Mouse (Mus musculus) layer of hippocampus, postnatal 25 days (tissue): ENCODE results near the gene Galnt10. TPM values are rescaled to one million over a fixed set of nuclear protein-coding genes. Genes with fewer than 3 reads are reported as not detected.

ENCODE experiments used
- DNase-seq, 2 experiments: peaks; one replicate each; pipeline ENCODE4 v3.0.0; 2022; ENCODE audit warnings: mixed read lengths in 2 of 2, low spot score in 1 of 2; ENCODE audit errors: extremely low spot score in 1 of 2
- total RNA-seq, 2 experiments: library from RNA; stranded (reverse); gene quantifications; 2 replicates each; pipeline ENCODE4 v1.2.3; 2021

Gene Galnt10
- total RNA-seq, 2 experiments from 2014 or later: 7.1 TPM

- no peak for DNase-seq
These were observed 11.5 kb downstream of the Galnt10 start for GRCm38 (mm10) chr11:57656602-57657275.

DNA sequence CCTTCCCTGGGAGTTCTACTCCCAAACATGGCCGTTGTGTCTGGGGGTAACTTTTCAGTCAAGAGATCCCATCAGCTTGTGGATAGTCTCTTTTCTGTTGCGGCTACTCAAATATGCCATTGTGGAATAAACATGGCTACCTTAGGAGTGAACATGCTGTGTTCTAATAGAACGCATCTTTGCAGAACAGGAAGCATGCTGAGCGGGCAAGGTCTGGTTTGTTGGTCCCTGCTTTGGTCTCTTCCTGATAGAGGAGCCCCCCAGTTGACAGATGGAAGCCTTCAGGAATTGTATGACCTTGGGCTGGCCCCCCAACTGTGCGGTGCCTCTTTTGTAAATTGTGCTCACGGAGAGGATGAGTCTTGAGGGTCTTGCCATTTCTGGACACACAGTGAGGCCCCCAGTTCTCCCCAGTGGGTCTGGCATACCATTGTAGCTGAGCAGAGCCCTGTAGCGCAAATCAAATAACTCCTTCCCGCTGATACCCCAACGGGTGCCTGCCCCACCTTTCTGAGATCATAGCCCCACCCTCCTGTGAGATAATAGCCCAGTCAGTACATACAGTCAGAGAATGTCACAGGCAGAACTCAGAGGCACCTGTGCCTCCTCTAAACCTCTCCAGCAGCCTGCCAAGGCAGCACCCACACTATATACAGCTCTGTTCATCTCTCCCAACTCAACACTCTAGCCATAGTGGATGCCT is 12.3 kb downstream of the Galnt10 start:
- DNase-seq: no peak

DNA sequence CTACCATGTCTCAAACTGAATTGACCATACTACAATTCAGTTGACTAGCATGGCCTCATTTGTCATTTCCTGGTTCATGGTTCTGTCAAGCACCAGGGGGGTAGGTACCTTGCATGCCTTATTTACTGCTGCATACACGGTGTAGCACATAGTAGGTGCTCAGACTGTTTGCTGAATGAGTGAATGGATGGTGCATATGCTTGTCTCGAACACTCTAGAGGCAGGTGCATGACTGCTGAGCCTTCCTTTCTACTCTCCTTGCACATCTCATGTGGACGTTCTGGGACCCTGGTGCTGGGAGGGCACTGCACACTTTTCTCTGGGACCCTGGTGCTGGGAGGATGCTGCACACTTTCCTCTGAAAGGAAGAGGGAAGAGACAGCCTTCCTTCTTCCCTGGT is 13.0 kb downstream of the Galnt10 start:
- no peak for DNase-seq

GRCm38 (mm10) chr11:57658751-57659150 is 13.5 kb downstream of the Galnt10 start:
- DNase-seq: no peak

GRCm38 (mm10) chr11:57660156-57660555 is 14.9 kb downstream of the Galnt10 start:
- no peak for DNase-seq

DNA sequence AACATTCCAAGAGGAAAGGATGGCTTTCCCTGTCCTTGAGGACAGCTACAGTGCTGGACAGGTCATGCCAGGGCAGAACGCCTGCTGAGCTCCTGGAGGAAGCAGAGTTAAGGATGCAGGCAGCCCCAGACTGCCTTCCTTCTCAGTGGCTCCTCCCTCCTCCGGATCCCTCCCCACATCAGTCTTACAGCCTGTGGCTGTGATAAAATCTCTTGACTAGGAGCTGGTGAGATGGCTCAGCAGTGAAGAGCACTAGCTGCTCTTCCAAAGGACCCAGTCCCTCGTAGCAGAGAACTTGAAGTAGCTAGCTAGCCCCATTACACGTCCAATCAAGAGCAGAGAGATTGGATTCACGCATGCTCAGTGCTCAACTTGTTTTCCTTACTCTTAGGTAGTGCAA is 15.6 kb downstream of the Galnt10 start:
- no peak for DNase-seq

DNA sequence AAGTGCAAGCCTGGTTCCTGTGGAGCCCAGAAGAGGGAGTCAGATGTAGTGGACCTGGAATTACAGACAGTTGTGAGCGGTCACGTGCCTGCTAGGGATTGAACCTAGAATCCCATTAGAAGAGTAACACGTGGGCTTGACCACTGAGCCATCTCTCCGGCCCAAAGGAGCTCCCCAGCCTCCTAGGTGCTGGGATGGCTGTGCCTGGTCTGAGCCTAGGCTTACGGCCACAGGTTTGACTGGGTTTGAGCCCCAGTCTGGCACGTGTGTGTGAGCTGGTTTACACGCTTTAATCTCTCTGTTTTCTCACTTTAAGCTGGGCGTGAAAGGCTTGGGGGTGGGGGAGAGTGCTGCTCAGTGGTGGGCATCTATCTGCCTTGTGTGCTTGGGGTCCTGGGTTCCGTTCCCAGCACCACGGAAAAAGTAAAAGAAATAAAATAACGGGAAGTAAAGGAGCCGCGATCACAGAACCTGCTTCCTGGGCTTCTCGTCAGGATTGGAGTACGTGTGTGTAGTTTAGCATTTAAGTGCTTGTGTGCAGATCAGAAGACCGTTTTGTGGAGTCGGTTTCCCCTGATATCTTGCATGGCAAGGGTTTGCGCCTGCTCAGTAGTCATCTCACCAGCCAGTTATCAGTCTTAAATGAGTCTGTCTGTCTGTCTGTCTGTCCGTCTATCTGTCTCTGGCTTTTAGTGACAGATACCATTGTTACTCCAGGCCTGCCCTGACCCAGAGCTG is 16.4 kb downstream of the Galnt10 start:
- no peak for DNase-seq

DNA sequence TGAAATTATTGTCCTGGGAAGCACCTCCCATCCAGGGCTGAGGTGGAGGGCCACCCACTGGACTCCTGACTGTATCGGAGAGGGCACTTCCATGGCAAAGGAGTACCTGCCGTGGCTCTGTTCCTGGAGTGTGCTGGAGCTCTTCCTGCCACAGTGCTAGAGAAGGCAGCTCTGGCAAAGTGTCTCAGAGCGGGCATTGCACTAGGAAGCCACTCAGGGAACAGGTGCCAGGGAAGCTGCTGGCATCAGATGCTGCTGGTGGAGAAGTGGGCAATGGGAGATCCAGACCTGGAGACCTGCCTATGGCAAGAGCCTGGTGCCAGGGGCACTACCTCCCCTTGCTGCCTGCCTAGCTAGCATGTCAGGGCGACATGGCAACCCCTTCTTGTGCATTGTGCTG is 17.0 kb downstream of the Galnt10 start:
- no peak for DNase-seq

DNA sequence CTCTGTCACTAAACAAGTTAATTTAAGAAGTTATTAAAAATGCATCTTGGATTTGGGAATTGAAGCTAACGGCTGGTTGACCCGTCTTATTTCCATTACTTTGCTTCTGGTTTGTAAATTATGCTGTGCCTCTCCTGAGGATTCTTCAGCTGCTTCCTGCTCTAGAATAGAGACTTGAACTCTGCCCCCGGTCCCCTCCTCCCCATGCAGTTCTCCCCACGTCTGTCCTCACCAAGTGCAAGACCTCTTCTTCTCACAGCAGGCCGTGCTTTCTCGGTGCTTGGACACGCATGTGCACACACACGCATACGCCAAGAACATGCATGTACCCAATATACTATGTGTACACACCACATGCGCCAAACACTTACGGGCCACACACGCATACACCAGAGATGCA is 18.0 kb downstream of the Galnt10 start:
- no peak for DNase-seq

DNA sequence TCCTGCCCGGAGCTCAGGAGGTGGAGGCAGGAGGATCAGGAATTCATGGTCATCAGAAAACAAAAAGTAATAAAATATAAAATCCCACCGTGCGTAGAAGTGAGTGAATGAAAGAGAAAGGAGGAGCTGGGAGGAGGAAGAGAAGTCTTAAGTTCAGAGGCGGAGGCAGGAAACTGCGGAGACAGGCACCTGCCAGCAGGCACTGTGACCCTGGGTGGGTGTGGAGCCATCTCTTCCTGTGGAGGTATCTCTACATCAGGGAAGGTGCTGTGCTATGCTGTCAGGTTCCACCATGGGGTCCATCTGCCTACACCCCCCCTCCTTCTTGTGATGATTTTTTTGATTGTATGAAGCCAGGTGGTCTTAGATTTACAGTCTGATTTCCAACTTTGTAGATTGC is 19.5 kb downstream of the Galnt10 start:
- DNase-seq: no peak

GRCm38 (mm10) chr11:57668271-57668670 is 23.0 kb downstream of the Galnt10 start:
- DNase-seq: no peak

- DNase-seq: no peak
These were observed 24.3 kb downstream of the Galnt10 start for GRCm38 (mm10) chr11:57669522-57669921.

GRCm38 (mm10) chr11:57671120-57671697 is 26.0 kb downstream of the Galnt10 start:
- no peak for DNase-seq

DNA sequence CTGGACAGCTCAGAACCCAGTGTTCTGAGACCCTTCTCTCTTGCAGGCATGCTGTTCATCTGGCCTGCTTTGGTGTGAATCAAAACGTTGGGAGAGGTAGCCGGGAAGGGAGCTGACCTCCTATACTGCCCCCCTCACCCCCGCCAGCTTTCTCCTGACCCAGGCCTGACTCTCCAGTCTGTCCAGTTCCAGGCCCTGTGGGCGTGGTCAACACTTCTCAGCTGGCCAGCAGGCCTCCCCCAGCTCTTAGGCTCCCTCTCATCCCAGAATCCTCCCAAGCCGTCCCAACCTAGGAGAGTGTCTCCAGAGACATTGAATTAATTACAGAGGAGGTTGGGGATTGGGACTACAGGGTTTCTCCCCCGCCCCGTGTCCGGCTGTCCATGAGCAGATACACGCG is 26.6 kb downstream of the Galnt10 start:
- DNase-seq: no peak

- no peak for DNase-seq
These were observed 27.8 kb downstream of the Galnt10 start for GRCm38 (mm10) chr11:57672995-57673394.

DNA sequence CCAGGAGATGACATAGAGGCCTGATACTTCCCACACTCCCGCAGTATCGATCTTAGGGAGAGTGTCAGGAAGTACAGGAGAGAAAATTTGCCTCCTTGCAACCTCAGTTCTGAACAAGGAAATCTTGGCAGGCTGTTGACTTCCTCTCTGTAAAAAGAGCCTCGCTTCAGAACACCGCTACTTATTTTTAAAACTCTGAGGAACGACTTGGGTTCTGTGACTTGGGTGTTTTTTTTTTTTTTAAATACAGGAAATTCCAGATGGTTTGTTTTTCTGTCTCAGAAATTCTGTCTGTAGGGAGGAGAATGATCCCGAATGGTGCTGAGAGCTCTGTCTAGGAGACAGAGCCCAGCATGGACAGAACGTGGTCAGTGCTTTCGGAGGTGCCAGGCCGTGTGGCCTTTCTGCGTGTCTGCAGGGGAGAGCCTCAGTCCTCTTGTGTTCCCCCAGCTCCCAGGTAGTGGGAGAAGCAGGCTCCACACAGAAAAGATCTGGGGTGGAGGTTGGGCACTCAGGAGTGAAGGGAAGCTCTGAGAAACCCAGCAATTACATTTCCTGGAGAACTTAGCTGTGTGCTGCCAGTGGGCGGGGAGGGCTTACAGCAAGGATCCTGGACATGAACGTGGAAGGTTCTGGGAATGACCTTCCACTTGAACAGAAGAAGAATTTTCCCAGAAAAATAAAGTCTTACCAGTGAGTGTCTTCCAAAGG is 28.9 kb downstream of the Galnt10 start:
- DNase-seq: no peak

DNA sequence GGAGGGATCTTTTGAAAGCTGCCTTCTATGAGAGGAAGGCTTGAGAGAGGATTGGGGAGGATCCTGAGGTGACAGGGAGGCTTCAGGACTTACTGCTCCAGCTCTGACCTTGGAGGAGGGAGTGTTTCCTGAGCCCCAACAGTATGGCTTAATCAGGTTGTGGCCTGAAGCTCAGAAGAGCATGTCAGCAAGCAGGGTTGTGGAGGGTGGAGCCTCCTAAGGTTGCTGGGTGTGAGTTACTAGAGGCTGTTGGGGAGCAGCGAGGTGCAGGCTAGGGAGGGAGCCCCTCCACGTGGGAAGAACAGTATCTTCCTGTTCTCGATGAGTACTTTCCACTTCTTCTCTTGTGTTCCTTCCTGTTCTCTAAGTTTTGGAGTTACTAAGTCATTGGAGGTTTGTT is 32.0 kb downstream of the Galnt10 start:
- no peak for DNase-seq

GRCm38 (mm10) chr11:57682589-57682988 is 37.3 kb downstream of the Galnt10 start:
- no peak for DNase-seq

DNA sequence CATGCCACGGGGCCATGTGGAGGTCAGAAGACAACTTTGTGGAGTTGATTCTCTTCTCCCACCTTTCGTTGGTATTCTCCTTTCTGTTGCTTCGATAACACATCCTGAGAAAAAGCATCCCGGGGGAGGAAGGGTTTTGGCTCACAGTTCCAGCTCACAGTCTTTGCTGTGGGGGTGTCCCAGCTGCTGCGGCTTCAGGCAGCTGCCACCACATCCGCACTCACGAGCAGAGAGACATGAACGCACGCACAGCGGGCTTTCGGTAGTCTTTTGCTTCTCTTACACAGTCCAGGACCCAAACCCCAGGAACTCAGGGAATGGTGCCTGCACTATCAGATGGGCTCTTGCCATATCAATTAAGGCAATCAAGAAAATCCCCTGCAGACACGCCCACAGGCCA is 37.9 kb downstream of the Galnt10 start:
- DNase-seq: no peak

- no peak for DNase-seq
These were observed 38.7 kb downstream of the Galnt10 start for GRCm38 (mm10) chr11:57683931-57684330.

GRCm38 (mm10) chr11:57684891-57685290 is 39.6 kb downstream of the Galnt10 start:
- DNase-seq: no peak
